Mouse (Mus musculus) CD8-positive naive resting alpha-beta T cell, adult 2 months (primary cell): Measurements from ENCODE around the gene Rhox2f.
"Not testable (repeated sequence)": the region's sequence is repeated elsewhere in the genome, so short reads cannot be mapped to it uniquely, and the experiment has no call there.

Experiments used
- DNase-seq, 2 experiments: peaks; one replicate each; pipeline ENCODE4 v3.0.0; 2022; ENCODE audit warnings: low read depth in 2 of 2, low spot score in 2 of 2

Gene Rhox2f

DNA sequence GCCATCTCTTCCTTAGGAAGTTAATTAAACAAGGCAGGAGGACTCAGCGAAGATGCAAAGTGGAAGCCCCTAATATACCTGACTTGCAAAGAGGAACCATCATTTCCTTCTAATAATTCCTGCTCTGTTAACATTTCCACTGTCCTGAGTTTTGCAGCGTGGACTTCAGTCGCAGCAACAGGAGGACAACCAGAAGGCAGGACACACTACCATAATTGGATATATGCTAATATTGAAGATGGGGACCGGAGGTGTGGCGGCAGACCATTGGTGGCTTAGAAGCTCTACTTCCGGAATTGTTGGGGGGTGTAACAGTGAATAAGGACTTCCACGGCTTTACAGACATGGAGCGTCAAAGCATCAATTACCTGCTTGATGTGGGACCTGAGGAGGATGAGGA is at the start of gene Rhox2f:
Gene Rhox2f, plus strand, starts transcription at position 301 of the 400 bp plus-strand sequence.
- DNase-seq = not testable (repeated sequence)

DNA sequence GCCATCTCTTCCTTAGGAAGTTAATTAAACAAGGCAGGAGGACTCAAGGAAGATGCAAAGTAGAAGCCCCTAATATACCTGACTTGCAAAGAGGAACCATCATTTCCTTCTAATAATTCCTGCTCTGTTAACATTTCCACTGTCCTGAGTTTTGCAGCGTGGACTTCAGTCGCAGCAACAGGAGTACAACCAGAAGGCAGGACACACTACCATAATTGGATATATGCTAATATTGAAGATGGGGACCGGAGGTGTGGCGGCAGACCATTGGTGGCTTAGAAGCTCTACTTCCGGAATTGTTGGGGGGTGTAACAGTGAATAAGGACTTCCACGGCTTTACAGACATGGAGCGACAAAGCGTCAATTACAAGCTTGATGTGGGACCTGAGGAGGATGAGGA is 41.1 kb upstream of the Rhox2f start, which contains the start of gene Rhox2e:
Gene Rhox2e, plus strand, starts transcription at position 301 of the 400 bp plus-strand sequence.
- not testable (repeated sequence) for DNase-seq

DNA sequence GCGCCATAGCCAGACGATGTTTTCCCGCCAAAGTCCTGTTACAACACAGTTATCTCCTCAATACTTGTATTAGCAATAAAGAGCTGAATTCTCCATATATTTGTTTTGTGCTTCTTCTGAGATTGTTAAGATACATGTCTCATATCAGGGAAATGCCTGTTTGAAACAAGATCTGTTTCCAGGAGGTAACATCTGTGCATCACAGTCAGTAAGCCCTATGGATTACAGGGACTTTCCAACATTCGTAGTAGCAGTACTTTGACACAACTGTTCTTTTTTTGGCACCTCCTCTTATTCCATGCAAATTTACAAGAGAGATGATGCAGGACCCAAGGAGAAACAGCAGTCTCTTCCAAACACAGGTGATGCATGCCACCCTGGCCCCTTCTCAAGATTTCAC is 29.5 kb upstream of the Rhox2f start, which contains the start of gene Rhox3e:
Gene Rhox3e, plus strand, starts transcription at position 301 of the 400 bp plus-strand sequence.
- DNase-seq = not testable (repeated sequence)

DNA sequence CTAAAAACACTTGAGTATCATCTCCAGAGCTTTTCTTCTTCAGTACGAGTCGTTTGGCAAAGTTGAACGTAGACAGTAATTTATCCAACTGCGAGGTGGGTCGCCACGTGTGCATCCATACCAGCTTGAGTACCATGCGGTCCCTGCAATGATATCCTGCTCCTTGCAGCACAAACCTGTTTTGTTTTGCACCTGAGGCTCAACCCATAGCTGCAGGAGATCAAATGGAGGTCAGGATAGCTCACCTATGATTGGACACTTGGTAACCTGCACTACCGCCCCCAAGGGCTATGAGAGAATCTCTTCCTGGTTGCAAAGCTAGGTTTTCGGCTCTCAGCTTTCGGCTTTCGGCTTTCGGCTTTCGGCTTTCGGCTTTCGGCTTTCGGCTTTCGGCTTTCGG is 14.1 kb upstream of the Rhox2f start, which contains the start of gene Rhox4e:
Gene Rhox4e, plus strand, starts transcription at position 301 of the 400 bp plus-strand sequence.
- not testable (repeated sequence) for DNase-seq

DNA sequence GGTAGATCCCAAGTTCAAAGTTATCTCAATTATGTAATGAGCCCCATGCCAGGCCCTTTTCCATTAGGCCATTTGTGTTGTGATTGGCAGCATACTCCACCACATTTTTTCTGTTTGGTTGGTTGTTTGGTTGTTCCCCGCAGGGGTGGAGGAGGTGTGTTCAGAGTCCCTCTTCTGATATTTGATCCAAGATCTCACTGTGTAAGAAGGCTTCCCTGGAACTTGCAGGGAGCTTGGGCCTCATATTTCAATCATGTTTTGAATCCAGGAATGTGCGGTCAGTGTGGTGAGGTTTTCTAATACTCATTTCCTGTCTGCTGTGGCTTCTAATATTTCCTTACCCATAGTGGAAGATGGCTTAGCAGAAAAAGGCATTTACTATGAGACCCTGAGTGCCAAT is 1.4 kb downstream of the Rhox2f start:
- not testable (repeated sequence) for DNase-seq

DNA sequence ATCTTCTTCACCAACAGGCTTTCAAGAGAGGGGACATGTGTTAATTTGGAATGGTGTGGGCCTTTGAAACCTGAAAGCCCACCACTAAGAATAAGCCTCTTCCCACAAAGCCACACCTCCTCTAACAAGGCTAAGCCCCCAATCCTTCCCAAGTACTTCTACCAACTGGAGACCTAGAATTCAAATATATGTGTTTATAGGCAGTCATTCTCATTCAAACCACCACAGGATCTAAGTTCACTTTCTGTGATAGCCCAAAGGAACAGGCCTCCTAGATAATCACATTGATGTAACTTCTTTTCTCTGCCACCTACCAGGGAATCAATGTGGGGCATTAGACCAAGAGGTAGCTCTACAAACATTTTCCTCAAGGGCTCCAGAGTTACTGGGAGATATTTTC is 9.5 kb downstream of the Rhox2f start, which contains the start of gene Rhox3f:
Gene Rhox3f, plus strand, starts transcription at position 301 of the 400 bp plus-strand sequence.
- not testable (repeated sequence) for DNase-seq

DNA sequence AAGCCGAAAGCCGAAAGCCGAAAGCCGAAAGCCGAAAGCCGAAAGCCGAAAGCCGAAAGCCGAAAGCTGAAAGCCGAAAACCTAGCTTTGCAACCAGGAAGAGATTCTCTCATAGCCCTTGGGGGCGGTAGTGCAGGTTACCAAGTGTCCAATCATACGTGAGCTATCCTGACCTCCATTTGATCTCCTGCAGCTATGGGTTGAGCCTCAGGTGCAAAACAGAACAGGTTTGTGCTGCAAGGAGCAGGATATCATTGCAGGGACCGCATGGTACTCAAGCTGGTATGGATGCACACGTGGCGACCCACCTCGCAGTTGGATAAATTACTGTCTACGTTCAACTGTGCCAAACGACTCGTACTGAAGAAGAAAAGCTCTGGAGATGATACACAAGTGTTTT is 36.4 kb downstream of the Rhox2f start, which contains the start of gene Rhox4f:
Gene Rhox4f, minus strand, starts transcription at position 101 of the 400 bp plus-strand sequence.
- DNase-seq = not testable (repeated sequence)
